Mouse (Mus musculus) kidney, adult 2 months (tissue): ENCODE measurements around the gene Mxra7.

Experiments
- CTCF ChIP-seq: fragments of 200-500 bp; conservative IDR thresholded peaks from 2 replicates; pipeline ENCODE4 v1.5.1; 2011; ENCODE audit warnings: low read depth, mild to moderate bottlenecking, control low read depth, low read length, moderate library complexity, mixed read lengths; ENCODE audit not compliant: insufficient read depth, insufficient read length
- POLR2A ChIP-seq: fragments of 200-500 bp; IDR thresholded peaks from one replicate; pipeline ENCODE4 v1.6.1; 2011; ENCODE audit warnings: low read depth, low read length, control low read depth

GRCm38 (mm10) chr11:116849587-116849986, 21.7 kb upstream of the Mxra7 start:
- TF ChIP-seq POLR2A (no peak), CTCF (no peak)
